Mouse (Mus musculus) embryonic fibroblast, embryonic 13.5 days (primary cell): Measurements from ENCODE around the gene 2610042L04Rik.
"Not testable (repeated sequence)": the region's sequence is repeated elsewhere in the genome, so short reads cannot be mapped to it uniquely, and the experiment has no call there.

Experiments used
- CTCF ChIP-seq: IDR thresholded peaks from 2 replicates; pipeline ENCODE4 v1.5.1; 2011; ENCODE audit warnings: mild to moderate bottlenecking, control low read depth, low read length, moderate library complexity, borderline replicate concordance; ENCODE audit not compliant: insufficient read depth
- POLR2A ChIP-seq: IDR thresholded peaks from 2 replicates; pipeline ENCODE4 v1.6.1; 2011; ENCODE audit warnings: low read depth, mild to moderate bottlenecking, control low read depth, low read length, moderate library complexity

GRCm38 (mm10) chr14:4369691-4370090 is 35.1 kb downstream of the 2610042L04Rik start:
- TF ChIP-seq CTCF, POLR2A: not testable (repeated sequence)
